9 mouse cellular contexts compared by ENCODE assay signal in genomic region chr11:57600621-57601121, GRCm38 (mm10). TPM values are rescaled to one million over a fixed set of nuclear protein-coding genes. Genes with fewer than 3 reads are reported as not detected.
DNase-seq lines count a peak whose midpoint lies in the region; ATAC-seq and TF ChIP-seq lines count a peak whose summit lies in the region.
"Had no signal": no experiment of that assay in that cellular context is flagged by ENCODE, and none has a peak within 500 bp of the region (broad histone marks: within the 10 kb centered on the region; RNA-seq: fewer than 3 reads in every experiment).

No protein-coding gene starts in this region.

- ATAC-seq in intestine, embryonic 15.5 days = peak; percentile 55; the same call in 1 of the 2 replicates
- no peak for ATAC-seq in intestine, postnatal 0 days
- peak; percentile 84 for ATAC-seq in hindbrain, postnatal 0 days
- ATAC-seq in midbrain, embryonic 12.5 days (ENCODE audit: low FRiP score, low read depth) = peak; percentile 78
- no peak for ATAC-seq in erythroblast, adult 5-6 weeks (replicated peaks; ENCODE audit: low FRiP score, poor library complexity, severe bottlenecking)

- no peaks in the 10 kb centered on the region for H3K9me3 ChIP-seq in intestine, embryonic 15.5 days
- no peaks in the 10 kb centered on the region for H3K9me3 ChIP-seq in intestine, postnatal 0 days (ENCODE audit: control insufficient read depth)
- no peaks in the 10 kb centered on the region for H3K9me3 ChIP-seq in hindbrain, postnatal 0 days (ENCODE audit: low read length)
- H3K9me3 ChIP-seq in midbrain, embryonic 12.5 days = no peaks in the 10 kb centered on the region

- H3K27me3 ChIP-seq in intestine, embryonic 15.5 days (replicated peaks) = no peaks in the 10 kb centered on the region
- H3K27me3 ChIP-seq in intestine, postnatal 0 days (replicated peaks; ENCODE audit: control insufficient read depth, insufficient read depth, low read length) = no peaks in the 10 kb centered on the region
- peaks cover 12% of the 10 kb centered on the region; the same call in 1 of the 2 replicates for H3K27me3 ChIP-seq in hindbrain, postnatal 0 days (ENCODE audit: insufficient read depth, low read length)
- peaks cover 54% of the 10 kb centered on the region for H3K27me3 ChIP-seq in midbrain, embryonic 12.5 days

- DNase-seq in cerebellum, adult 18-20 months = peak; percentile 75 to 76
- DNase-seq in frontal cortex, adult 2 months (ENCODE audit: extremely low spot score in 1 of 2, low spot score in 1 of 2) = peak; percentile 49 to 65
- peak; percentile 82 for DNase-seq in hindbrain, postnatal 0 days (ENCODE audit: low spot score)
- DNase-seq in spleen, postnatal 36 days (ENCODE audit: low spot score in 2 of 2) = no peak

- no peak overlapping the region for H3K9ac ChIP-seq in intestine, embryonic 15.5 days
- H3K9ac ChIP-seq in intestine, postnatal 0 days (ENCODE audit: low read depth, low read length) = no peak overlapping the region
- H3K9ac ChIP-seq in hindbrain, postnatal 0 days (replicated peaks; ENCODE audit: low read length) = no peak overlapping the region
- no peak overlapping the region for H3K9ac ChIP-seq in midbrain, embryonic 12.5 days (replicated peaks)

- H3K4me3 ChIP-seq in intestine, embryonic 15.5 days (replicated peaks) = no peak overlapping the region
- no peak overlapping the region for H3K4me3 ChIP-seq in intestine, postnatal 0 days (ENCODE audit: low read depth, low read length)
- no peak overlapping the region for H3K4me3 ChIP-seq in hindbrain, postnatal 0 days (ENCODE audit: low read length)
- no peak overlapping the region for H3K4me3 ChIP-seq in midbrain, embryonic 12.5 days

- no peaks in the 10 kb centered on the region for H3K36me3 ChIP-seq in intestine, embryonic 15.5 days
- H3K36me3 ChIP-seq in intestine, postnatal 0 days (ENCODE audit: control insufficient read depth, insufficient read depth) = no peaks in the 10 kb centered on the region
- H3K36me3 ChIP-seq in hindbrain, postnatal 0 days (ENCODE audit: insufficient read depth, low read length) = no peaks in the 10 kb centered on the region
- no peaks in the 10 kb centered on the region for H3K36me3 ChIP-seq in midbrain, embryonic 12.5 days

- H3K4me1 ChIP-seq in intestine, embryonic 15.5 days (replicated peaks) = peaks cover 7% of the 10 kb centered on the region; the same call in 1 of the 2 replicates
- no peaks in the 10 kb centered on the region for H3K4me1 ChIP-seq in intestine, postnatal 0 days (replicated peaks; ENCODE audit: control insufficient read depth, insufficient read depth, low read length)
- peaks cover 21% of the 10 kb centered on the region for H3K4me1 ChIP-seq in hindbrain, postnatal 0 days (ENCODE audit: insufficient read depth, low read length)
- H3K4me1 ChIP-seq in midbrain, embryonic 12.5 days = peaks cover 35% of the 10 kb centered on the region

- no peak overlapping the region for H3K27ac ChIP-seq in intestine, embryonic 15.5 days
- no peak overlapping the region for H3K27ac ChIP-seq in intestine, postnatal 0 days (ENCODE audit: low read depth, low read length)
- peak overlapping the region; percentile 22; the same call in 1 of the 2 replicates for H3K27ac ChIP-seq in hindbrain, postnatal 0 days
- peak overlapping the region; percentile 78 for H3K27ac ChIP-seq in midbrain, embryonic 12.5 days (replicated peaks)
- H3K27ac ChIP-seq: macrophage had no signal

- no peak overlapping the region for H3K4me2 ChIP-seq in intestine, embryonic 15.5 days (replicated peaks)
- H3K4me2 ChIP-seq in intestine, postnatal 0 days (replicated peaks; ENCODE audit: low read depth) = no peak overlapping the region
- H3K4me2 ChIP-seq in hindbrain, postnatal 0 days (ENCODE audit: low read depth, low read length) = no peak overlapping the region
- H3K4me2 ChIP-seq in midbrain, embryonic 12.5 days (replicated peaks) = peak overlapping the region; percentile 16; the same call in 1 of the 2 replicates

- no peak for TF ChIP-seq CTCF in intestine, postnatal 0 days (IDR thresholded peaks at IDR 0.05; ENCODE audit: low read depth)
- no peak for TF ChIP-seq CTCF in hindbrain, postnatal 0 days (IDR thresholded peaks at IDR 0.05; ENCODE audit: low read depth)

- 36% methylated on average over 4 of the region's 4 CpGs for WGBS in intestine, embryonic 15.5 days
- WGBS in intestine, postnatal 0 days = 48% methylated on average over 4 of the region's 4 CpGs
- 9% methylated on average over 4 of the region's 4 CpGs for WGBS in hindbrain, postnatal 0 days
- 3% methylated on average over 4 of the region's 4 CpGs for WGBS in midbrain, embryonic 12.5 days

RNA-seq across cellular contexts. Expression of gene Galnt10, which starts 44.6 kb away (rescaled TPM):
- polyA plus RNA-seq in intestine, embryonic 15.5 days (2015; fragmentation: Nextera tagmentation; extraction: Ambion mirVana) = 19.3 and 20.3 TPM in 2 replicates
- 19.8 and 22.5 TPM in 2 replicates for polyA plus RNA-seq in intestine, postnatal 0 days (2015; fragmentation: Nextera tagmentation; extraction: Ambion mirVana)
- 8.6 and 9.7 TPM in 2 replicates for polyA plus RNA-seq in frontal cortex, adult 2 months (2012; rRNA removed)
- total RNA-seq in hindbrain, postnatal 0 days (2014; rRNA removed) = 20.3 and 23.2 TPM in 2 replicates
- polyA plus RNA-seq in hindbrain, postnatal 0 days (2015; fragmentation: Nextera tagmentation; extraction: Ambion mirVana) = 10.5 and 10.9 TPM in 2 replicates
- polyA plus RNA-seq in midbrain, embryonic 12.5 days (2016; fragmentation: Nextera tagmentation; extraction: Ambion mirVana) = 25.8 and 26.6 TPM in 2 replicates
- total RNA-seq in erythroblast, adult 5-6 weeks (2015; ENCODE audit: low replicate concordance) = 39.4 and 43.5 TPM in 2 replicates
- 102 and 103 TPM in 2 replicates for total RNA-seq in erythroblast, adult 5-6 weeks (2017; ENCODE audit: low replicate concordance)

Comparison
In these comparisons a context has a peak if more than half of its experiments do, and no peak if none do; other contexts are left out.
1. ATAC-seq: peak in intestine, embryonic 15.5 days (single experiment), hindbrain, postnatal 0 days (single experiment) and midbrain, embryonic 12.5 days (single experiment); none in intestine, postnatal 0 days (single experiment) and erythroblast, adult 5-6 weeks (single experiment).
2. H3K27ac ChIP-seq: peak in hindbrain, postnatal 0 days (single experiment) and midbrain, embryonic 12.5 days (single experiment); none in intestine, embryonic 15.5 days (single experiment) and intestine, postnatal 0 days (single experiment).
3. DNase-seq: peak in cerebellum, adult 18-20 months (2 of 2), frontal cortex, adult 2 months (2 of 2) and hindbrain, postnatal 0 days (single experiment); none in spleen, postnatal 36 days (0 of 2).